Mouse (Mus musculus) lung, postnatal 25 days (tissue): ENCODE measurements around the gene Sipa1l3.

ENCODE experiments used
- DNase-seq: peaks from one replicate; pipeline ENCODE4 v3.0.0; 2022; ENCODE audit warnings: low spot score

Sipa1l3 gene

GRCm38 (mm10) chr7:29411838-29412580 lies 106.4 kb downstream of the Sipa1l3 start:
- no peak for DNase-seq

GRCm38 (mm10) chr7:29411216-29411816 lies 107.1 kb downstream of the Sipa1l3 start:
- DNase-seq, result no peak

GRCm38 (mm10) chr7:29410402-29410801 lies 108.0 kb downstream of the Sipa1l3 start:
- DNase-seq, result no peak

GRCm38 (mm10) chr7:29406855-29407254 lies 111.6 kb downstream of the Sipa1l3 start:
- peak; percentile 53 for DNase-seq

GRCm38 (mm10) chr7:29404126-29404525 lies 114.3 kb downstream of the Sipa1l3 start:
- DNase-seq, result no peak

GRCm38 (mm10) chr7:29402015-29402414 lies 116.4 kb downstream of the Sipa1l3 start:
- DNase-seq, result no peak

GRCm38 (mm10) chr7:29400451-29400850 lies 118.0 kb downstream of the Sipa1l3 start:
- DNase-seq, result no peak

GRCm38 (mm10) chr7:29399056-29399455 lies 119.4 kb downstream of the Sipa1l3 start:
- no peak for DNase-seq

- DNase-seq, result no peak
Observed at GRCm38 (mm10) chr7:29397486-29397885, 121.0 kb downstream of the Sipa1l3 start.

- DNase-seq, result no peak
Observed at GRCm38 (mm10) chr7:29396943-29397340, 121.5 kb downstream of the Sipa1l3 start.

GRCm38 (mm10) chr7:29396216-29396942 lies 122.1 kb downstream of the Sipa1l3 start:
- DNase-seq, result no peak

- DNase-seq, result no peak
Observed at GRCm38 (mm10) chr7:29395179-29395578, 123.3 kb downstream of the Sipa1l3 start.

GRCm38 (mm10) chr7:29393292-29393691 lies 125.1 kb downstream of the Sipa1l3 start:
- no peak for DNase-seq

- DNase-seq, result no peak
Observed at GRCm38 (mm10) chr7:29392805-29393204, 125.6 kb downstream of the Sipa1l3 start.

GRCm38 (mm10) chr7:29391761-29392512 lies 126.5 kb downstream of the Sipa1l3 start:
- peak; percentile 39 for DNase-seq

- no peak for DNase-seq
Observed at GRCm38 (mm10) chr7:29391112-29391760, 127.2 kb downstream of the Sipa1l3 start.

- DNase-seq, result no peak
Observed at GRCm38 (mm10) chr7:29390234-29390633, 128.2 kb downstream of the Sipa1l3 start.

GRCm38 (mm10) chr7:29387524-29388068 lies 130.8 kb downstream of the Sipa1l3 start:
- no peak for DNase-seq

GRCm38 (mm10) chr7:29386349-29386748 lies 132.1 kb downstream of the Sipa1l3 start:
- DNase-seq, result no peak

GRCm38 (mm10) chr7:29385791-29386190 lies 132.7 kb downstream of the Sipa1l3 start:
- no peak for DNase-seq

GRCm38 (mm10) chr7:29383255-29383654 lies 135.2 kb downstream of the Sipa1l3 start:
- DNase-seq, result peak; percentile 83
